Mouse (Mus musculus) thymus, adult 2 months (tissue): ENCODE results near the gene Doc2a. TPM values are rescaled to one million over a fixed set of nuclear protein-coding genes. Genes with fewer than 3 reads are reported as not detected.
A peak's percentile ranks its signal among the peaks of the same experiment; 100 is the strongest.

ENCODE experiments used
- DNase-seq: peaks from one replicate; pipeline ENCODE4 v3.0.0; 2021
- H3K27ac ChIP-seq: fragments of 200-500 bp; 2 replicates; pipeline ENCODE4 v1.5.1; 2012; ENCODE audit warnings: low read length, control low read depth; ENCODE audit not compliant: control insufficient read depth, insufficient read depth
- H3K27me3 ChIP-seq: fragments of 200-500 bp; 2 replicates; pipeline ENCODE4 v1.6.1; 2012; ENCODE audit warnings: mild to moderate bottlenecking, low read length, moderate library complexity, mixed read lengths; ENCODE audit not compliant: control insufficient read depth, insufficient read depth
- H3K36me3 ChIP-seq: fragments of 200-500 bp; 2 replicates; pipeline ENCODE4 v1.6.1; 2012; ENCODE audit warnings: mild to moderate bottlenecking, low read length, moderate library complexity; ENCODE audit not compliant: control insufficient read depth, insufficient read depth
- H3K4me1 ChIP-seq: fragments of 200-500 bp; replicated peaks from 2 replicates; pipeline ENCODE4 v1.6.1; 2012; ENCODE audit warnings: low read length; ENCODE audit not compliant: control insufficient read depth, insufficient read depth
- H3K4me3 ChIP-seq: fragments of 200-500 bp; 2 replicates; pipeline ENCODE4 v1.5.1; 2012; ENCODE audit warnings: mild to moderate bottlenecking, low read length, control low read depth, moderate library complexity; ENCODE audit not compliant: control insufficient read depth, insufficient read depth
- CTCF ChIP-seq: fragments of 200-500 bp; IDR thresholded peaks from 2 replicates; pipeline ENCODE4 v1.5.1; 2012; ENCODE audit warnings: mild to moderate bottlenecking, control low read depth, low read length, moderate library complexity, borderline replicate concordance; ENCODE audit not compliant: control insufficient read depth, poor library complexity, insufficient read depth; ENCODE audit errors: extremely low read depth
- POLR2A ChIP-seq: fragments of 200-500 bp; IDR thresholded peaks from 2 replicates; pipeline ENCODE4 v1.6.1; 2012; ENCODE audit warnings: mild to moderate bottlenecking, low read length, control low read depth, moderate library complexity; ENCODE audit not compliant: control insufficient read depth, poor library complexity, insufficient read depth; ENCODE audit errors: extremely low read depth
- WGBS: fragments of 180-500 bp; shearing (Covaris S2); methylation state at CpG from one replicate; pipeline ENCODE4 v1.1.7; 2018; 5-methylcytosine and 5-hydroxymethylcytosine counted together
- polyA plus RNA-seq: library from polyadenylated mRNA; depleted of rRNA; stranded (reverse); fragments of >200 nt; gene quantifications from 2 replicates; pipeline ENCODE4 v1.2.3, GENCODE M21; 2012; rRNA removed

Gene Doc2a
- polyA plus RNA-seq: 0.12 and 0.13 TPM in 2 replicates

GRCm38 (mm10) chr7:126847116-126847420 is at the start of gene Doc2a:
TSS of gene Doc2a (plus strand) at chr7:126847416.
- peaks cover 22% of the 10 kb centered on the region; the same call in 1 of the 2 replicates for H3K27me3 ChIP-seq
- TF ChIP-seq CTCF (no peak), POLR2A (no peak)
- H3K4me3 ChIP-seq: no peak within 1 kb of the TSS
- no peak for DNase-seq
- H3K36me3 ChIP-seq: peaks cover 5% of the 10 kb centered on the region; the same call in 1 of the 2 replicates
- no peak within 1 kb of the TSS for H3K27ac ChIP-seq
- 46% methylated on average over 4 of the region's 4 CpGs for WGBS
- H3K4me1 ChIP-seq: peaks cover 6% of the 10 kb centered on the region

DNA sequence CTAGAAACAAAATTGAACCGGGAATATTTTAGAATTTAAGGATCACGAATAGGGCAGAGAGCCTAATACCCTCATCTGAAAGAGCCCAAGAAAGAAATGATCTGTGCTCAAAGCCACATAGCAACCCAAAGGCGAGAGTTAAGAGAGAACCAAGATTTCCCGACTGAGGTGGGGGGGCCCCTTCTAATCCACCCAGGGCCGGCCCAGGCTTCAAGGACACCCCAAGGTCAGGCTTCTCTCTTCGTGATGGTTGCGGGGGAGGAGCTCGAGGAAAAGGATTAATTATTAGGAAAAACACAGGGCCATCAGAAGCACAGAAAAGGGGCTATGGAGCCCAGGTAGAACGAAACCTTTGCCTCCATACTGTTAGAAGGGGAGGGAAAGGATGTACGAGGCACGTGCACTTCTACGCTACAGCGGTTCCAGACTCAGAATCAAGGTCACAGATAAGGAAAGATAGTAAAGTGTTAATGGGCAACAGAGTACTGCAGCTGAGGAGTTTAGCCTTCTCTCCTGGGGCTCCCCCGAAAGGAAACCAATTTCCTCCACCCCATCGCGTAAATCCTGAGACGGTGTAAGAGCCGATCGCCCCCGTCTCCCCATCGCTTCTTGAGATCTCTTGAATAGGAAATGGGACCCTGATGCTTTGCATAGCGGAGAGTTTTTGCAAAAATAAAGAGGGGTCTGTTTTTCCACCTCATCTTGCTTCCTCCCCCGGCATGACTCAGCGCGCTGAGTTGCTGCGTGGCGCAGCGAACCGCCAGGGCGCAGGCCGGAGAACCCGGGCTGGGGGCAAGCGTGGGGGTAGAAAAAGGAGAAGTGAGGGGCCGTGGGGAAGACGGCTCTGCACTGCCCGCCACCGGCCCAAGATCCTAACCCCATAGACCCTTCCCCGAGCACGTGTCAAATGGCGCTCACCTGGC is 48.8 kb upstream of the Doc2a start:
- no peaks in the 10 kb centered on the region for H3K36me3 ChIP-seq
- peak overlapping the region; percentile 72 for H3K27ac ChIP-seq
- H3K4me3 ChIP-seq: peak overlapping the region; percentile 84
- TF ChIP-seq CTCF: no peak
- TF ChIP-seq POLR2A: no peak
- no peaks in the 10 kb centered on the region for H3K27me3 ChIP-seq
- peaks cover 31% of the 10 kb centered on the region for H3K4me1 ChIP-seq
- 1% methylated on average over 40 of the region's 40 CpGs for WGBS
- peak; percentile 58 for DNase-seq

GRCm38 (mm10) chr7:126799050-126799467 is 48.2 kb upstream of the Doc2a start:
- under 1% methylated on average over 32 of the region's 36 CpGs for WGBS
- H3K4me1 ChIP-seq: peaks cover 25% of the 10 kb centered on the region
- peak overlapping the region; percentile 84 for H3K4me3 ChIP-seq
- H3K36me3 ChIP-seq: no peaks in the 10 kb centered on the region
- H3K27me3 ChIP-seq: no peaks in the 10 kb centered on the region
- H3K27ac ChIP-seq: peak overlapping the region; percentile 72
- peak; percentile 95 for DNase-seq
- TF ChIP-seq CTCF: peak; percentile 71
- peak; percentile 89 for TF ChIP-seq POLR2A

DNA sequence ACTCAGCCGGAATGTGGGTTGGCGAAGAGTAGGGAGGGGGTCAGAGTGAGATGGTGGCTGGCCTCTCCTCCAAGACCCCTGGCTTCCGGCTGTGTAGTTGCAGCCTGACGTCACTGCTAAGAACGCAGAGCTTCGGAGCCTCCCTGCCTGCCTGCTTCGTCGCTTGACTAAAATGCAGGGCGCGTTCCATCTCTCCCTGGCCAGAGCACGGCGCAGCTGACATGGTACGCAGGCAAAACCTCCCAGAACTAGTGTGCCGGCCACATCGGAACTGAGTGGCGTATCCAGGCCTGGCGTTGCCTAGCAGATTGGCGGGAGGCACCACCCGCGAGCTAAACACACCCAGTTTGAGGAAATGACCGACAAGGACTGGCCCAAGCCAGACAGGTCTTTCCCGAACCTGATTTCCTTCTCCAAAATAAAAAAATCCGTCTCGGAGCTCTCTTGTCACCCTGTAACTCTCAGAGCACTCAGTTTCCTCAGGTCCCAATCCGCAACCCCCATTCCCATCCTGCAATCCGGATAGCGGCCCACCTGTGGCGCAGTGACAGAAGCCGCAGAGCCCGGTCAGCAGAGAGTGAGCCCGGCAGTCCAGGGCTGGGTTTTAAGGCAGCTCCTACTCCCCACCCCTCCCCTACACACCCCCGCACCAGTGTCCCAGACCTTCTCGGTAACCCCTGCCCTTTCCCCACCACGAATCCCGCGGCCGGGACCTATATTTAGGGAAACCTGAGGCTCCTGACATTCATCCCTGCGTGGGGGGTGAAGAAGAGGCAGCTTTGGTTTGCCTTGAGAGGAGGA is 47.5 kb upstream of the Doc2a start:
- DNase-seq: no peak
- TF ChIP-seq CTCF (peak; percentile 49; the same call in 1 of the 2 replicates), POLR2A (peak; percentile 43)
- H3K36me3 ChIP-seq: no peaks in the 10 kb centered on the region
- no peaks in the 10 kb centered on the region for H3K27me3 ChIP-seq
- WGBS: 9% methylated on average over 35 of the region's 38 CpGs
- H3K4me1 ChIP-seq: peaks cover 20% of the 10 kb centered on the region
- H3K4me3 ChIP-seq: peak overlapping the region; percentile 50
- H3K27ac ChIP-seq: peak overlapping the region; percentile 61

DNA sequence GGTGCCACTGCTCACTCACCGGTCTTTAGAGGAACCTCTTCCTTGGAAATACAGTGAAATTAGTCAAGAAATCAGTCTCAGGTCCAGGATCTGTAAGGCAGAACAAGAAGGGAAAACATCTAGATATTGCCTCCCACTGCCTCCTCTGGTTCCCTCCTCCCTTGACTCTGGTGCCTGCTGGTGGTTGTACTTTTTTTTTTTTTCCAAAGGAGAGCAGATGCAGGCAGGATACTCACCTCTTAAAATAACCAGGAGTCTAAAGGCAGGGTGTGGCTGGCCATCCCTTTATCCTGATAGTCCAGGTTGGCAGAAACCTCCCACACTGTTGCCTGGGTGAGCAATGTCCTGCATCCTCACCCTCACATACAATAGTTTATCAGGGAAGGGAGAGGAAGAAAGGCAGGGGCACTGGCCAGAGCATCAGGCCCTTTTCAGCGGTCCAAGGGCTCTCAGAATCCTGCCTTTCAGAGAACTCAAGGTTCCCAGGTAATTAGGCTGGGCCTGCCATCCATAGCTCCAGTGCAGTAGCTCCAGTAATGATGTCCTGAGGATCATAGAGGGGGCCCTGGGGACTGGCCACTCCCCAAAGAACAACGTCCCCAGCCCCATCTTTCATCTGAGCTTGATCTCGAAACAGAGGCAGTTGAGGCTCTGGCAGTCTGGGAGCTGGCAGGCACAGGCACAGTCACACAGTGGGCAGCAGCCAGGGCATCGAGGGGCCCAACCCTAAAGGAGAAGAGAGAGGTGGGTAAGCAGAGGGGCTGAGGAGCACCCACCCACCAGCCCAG is 46.8 kb upstream of the Doc2a start:
- DNase-seq: no peak
- no peaks in the 10 kb centered on the region for H3K27me3 ChIP-seq
- no peak overlapping the region for H3K27ac ChIP-seq
- H3K4me1 ChIP-seq: peaks cover 19% of the 10 kb centered on the region
- H3K4me3 ChIP-seq: no peak overlapping the region; the same call in 1 of the 2 replicates
- 87% methylated on average over 5 of the region's 5 CpGs for WGBS
- H3K36me3 ChIP-seq: no peaks in the 10 kb centered on the region
- TF ChIP-seq POLR2A (no peak), CTCF (no peak)

DNA sequence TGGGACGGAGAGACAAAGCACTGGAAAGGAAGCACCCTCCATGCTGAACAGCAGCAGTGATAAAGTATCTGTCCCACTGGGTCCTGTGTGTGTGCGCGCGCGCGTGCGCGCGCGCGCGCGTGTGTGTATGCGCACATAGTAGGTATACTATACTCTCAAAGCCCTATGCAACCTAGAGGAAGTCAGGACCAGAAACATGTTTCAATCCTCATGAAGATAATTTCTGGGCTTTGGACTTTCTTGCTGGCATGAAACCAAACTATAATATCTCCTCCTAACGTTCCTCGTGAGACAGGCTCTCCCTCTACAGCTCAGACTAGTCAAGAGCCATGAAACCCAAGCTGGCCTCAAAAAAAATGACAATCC is 46.2 kb upstream of the Doc2a start:
- Histone ChIP-seq H3K27me3 (no peaks in the 10 kb centered on the region), H3K36me3 (no peaks in the 10 kb centered on the region), H3K4me3 (no peak overlapping the region), H3K27ac (no peak overlapping the region), H3K4me1 (peaks cover 19% of the 10 kb centered on the region)
- WGBS: 98% methylated on average over 16 of the region's 16 CpGs
- TF ChIP-seq POLR2A: no peak
- no peak for TF ChIP-seq CTCF
- no peak for DNase-seq
